Mouse (Mus musculus) limb, embryonic 11.5 days (tissue): ENCODE measurements at regions not wholly inside any gene's neighbourhood (a gene's known extent, or its start where the extent isn't known, plus 50 kb on each side); places are given as distances from the start of the nearest gene placed in this dataset.

Experiments
- ATAC-seq: fragments of 200-750 bp; cut with Nextera tagmentation; 2 replicates; pipeline ENCODE4 v1.8.0; 2017; ENCODE audit warnings: low read depth; ENCODE audit not compliant: insufficient number of reproducible peaks, low FRiP score, low TSS enrichment
- DNase-seq: peaks from one replicate; pipeline ENCODE4 v3.0.0-alpha.2; 2015; ENCODE audit warnings: low spot score
- H3K27ac ChIP-seq: fragments of 300-500 bp; sonication (generic); replicated peaks from 2 replicates; pipeline ENCODE4 v1.5.1; 2014; ENCODE audit warnings: low read depth, mild to moderate bottlenecking, low read length
- H3K27me3 ChIP-seq: fragments of 300-500 bp; sonication (generic); 2 replicates; pipeline ENCODE4 v1.6.1; 2014; ENCODE audit warnings: mild to moderate bottlenecking, low read length, mixed read lengths; ENCODE audit not compliant: control insufficient read depth, insufficient read depth
- H3K36me3 ChIP-seq: fragments of 300-500 bp; sonication (generic); 2 replicates; pipeline ENCODE4 v1.6.1; 2014; ENCODE audit warnings: mild to moderate bottlenecking, low read length, moderate library complexity, mixed read lengths; ENCODE audit not compliant: control insufficient read depth, insufficient read depth
- H3K4me1 ChIP-seq: fragments of 300-500 bp; sonication (generic); 2 replicates; pipeline ENCODE4 v1.6.1; 2014; ENCODE audit warnings: low read length, mixed read lengths; ENCODE audit not compliant: control insufficient read depth, insufficient read depth
- H3K4me2 ChIP-seq: fragments of 300-500 bp; sonication (generic); 2 replicates; pipeline ENCODE4 v1.6.1; 2014; ENCODE audit warnings: low read depth, mild to moderate bottlenecking, moderate library complexity; ENCODE audit not compliant: severe bottlenecking
- H3K4me3 ChIP-seq: fragments of 300-500 bp; sonication (generic); 2 replicates; pipeline ENCODE4 v1.5.1; 2014; ENCODE audit warnings: low read depth, low read length
- H3K9ac ChIP-seq: fragments of 300-500 bp; sonication (generic); 2 replicates; pipeline ENCODE4 v1.6.1; 2014; ENCODE audit warnings: mild to moderate bottlenecking, low read length
- H3K9me3 ChIP-seq: fragments of 300-500 bp; sonication (generic); 2 replicates; pipeline ENCODE4 v1.6.1; 2016; ENCODE audit warnings: low read length; ENCODE audit not compliant: control insufficient read depth
- WGBS: fragments of 180-500 bp; shearing (Covaris S2); extraction: QIAGEN DNeasy Blood & Tissue Kit; methylation state at CpG from one replicate; pipeline ENCODE4 v1.1.7; 2014; 5-methylcytosine and 5-hydroxymethylcytosine counted together

- WGBS: 8% methylated on average over 9 of the region's 9 CpGs
- ATAC-seq: no peak
- no peaks in the 10 kb centered on the region for H3K9me3 ChIP-seq
- peaks cover 25% of the 10 kb centered on the region for H3K4me1 ChIP-seq
- H3K9ac ChIP-seq: peak overlapping the region; percentile 47
- H3K4me3 ChIP-seq: peak overlapping the region; percentile 23
- H3K4me2 ChIP-seq: peak overlapping the region; percentile 57
- H3K27ac ChIP-seq: peak overlapping the region; percentile 65
- no peaks in the 10 kb centered on the region for H3K36me3 ChIP-seq
- H3K27me3 ChIP-seq: no peaks in the 10 kb centered on the region
- no peak for DNase-seq
Observed at GRCm38 (mm10) chr16:29945376-29945890, 118.8 kb upstream of the Hes1 start.

- Histone ChIP-seq H3K4me1 (peaks cover 28% of the 10 kb centered on the region), H3K9ac (peak overlapping the region; percentile 47), H3K4me2 (peak overlapping the region; percentile 57), H3K9me3 (no peaks in the 10 kb centered on the region), H3K27ac (peak overlapping the region; percentile 65), H3K36me3 (no peaks in the 10 kb centered on the region), H3K27me3 (no peaks in the 10 kb centered on the region), H3K4me3 (peak overlapping the region; percentile 23)
- peak; percentile 79 for ATAC-seq
- DNase-seq: peak; percentile 81
- under 1% methylated on average over 39 of the region's 39 CpGs for WGBS
Observed at GRCm38 (mm10) chr16:29945891-29946598, 118.1 kb upstream of the Hes1 start.

GRCm38 (mm10) chr16:29946966-29947365 lies 117.2 kb upstream of the Hes1 start:
- ATAC-seq (no peak), DNase-seq (no peak)
- 85% methylated on average over 5 of the region's 5 CpGs for WGBS
- no peak overlapping the region for H3K4me3 ChIP-seq
- H3K4me1 ChIP-seq: peaks cover 31% of the 10 kb centered on the region
- H3K4me2 ChIP-seq: no peak overlapping the region
- no peak overlapping the region for H3K9ac ChIP-seq
- no peaks in the 10 kb centered on the region for H3K9me3 ChIP-seq
- H3K36me3 ChIP-seq: no peaks in the 10 kb centered on the region
- H3K27me3 ChIP-seq: no peaks in the 10 kb centered on the region
- H3K27ac ChIP-seq: no peak overlapping the region

GRCm38 (mm10) chr16:29947670-29948069 lies 116.5 kb upstream of the Hes1 start:
- no peak overlapping the region for H3K4me3 ChIP-seq
- H3K9me3 ChIP-seq: no peaks in the 10 kb centered on the region
- no peaks in the 10 kb centered on the region for H3K36me3 ChIP-seq
- ATAC-seq (no peak), DNase-seq (no peak)
- H3K4me2 ChIP-seq: no peak overlapping the region
- peaks cover 34% of the 10 kb centered on the region for H3K4me1 ChIP-seq
- WGBS: 84% methylated on average over 5 of the region's 5 CpGs
- H3K27me3 ChIP-seq: no peaks in the 10 kb centered on the region
- no peak overlapping the region for H3K27ac ChIP-seq
- H3K9ac ChIP-seq: no peak overlapping the region

DNA sequence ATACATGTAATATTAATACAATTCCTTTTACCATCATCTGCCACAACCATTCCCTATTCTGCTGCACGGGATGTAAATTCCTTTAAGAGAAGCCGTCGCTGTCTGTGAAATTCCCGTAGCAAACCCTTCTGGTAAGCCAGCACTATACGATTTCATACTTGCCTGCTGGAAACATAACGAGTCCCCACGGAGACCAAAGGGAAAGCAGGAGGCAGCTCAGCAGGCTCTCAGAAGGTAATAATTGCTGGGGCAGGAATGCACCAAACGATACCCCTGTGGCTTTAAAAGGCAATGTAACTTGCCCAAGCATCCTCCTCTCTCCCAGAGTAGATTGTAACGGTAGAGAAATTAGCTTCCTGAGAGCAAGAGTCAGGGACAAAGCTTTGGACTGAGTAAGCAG lies 114.0 kb upstream of the Hes1 start:
- peak overlapping the region; percentile 47; the same call in 1 of the 2 replicates for H3K27ac ChIP-seq
- ATAC-seq (no peak), DNase-seq (peak; percentile 56)
- no peak overlapping the region for H3K4me3 ChIP-seq
- H3K36me3 ChIP-seq: no peaks in the 10 kb centered on the region
- no peaks in the 10 kb centered on the region for H3K27me3 ChIP-seq
- no peak overlapping the region for H3K4me2 ChIP-seq
- H3K9me3 ChIP-seq: no peaks in the 10 kb centered on the region
- peaks cover 30% of the 10 kb centered on the region for H3K4me1 ChIP-seq
- 6% methylated on average over 9 of the region's 9 CpGs for WGBS
- H3K9ac ChIP-seq: no peak overlapping the region

GRCm38 (mm10) chr16:29950791-29951190 lies 113.4 kb upstream of the Hes1 start:
- ATAC-seq (no peak), DNase-seq (no peak)
- Histone ChIP-seq H3K4me1 (peaks cover 25% of the 10 kb centered on the region), H3K4me2 (no peak overlapping the region), H3K27ac (0 out of 2 replicates have a peak overlapping the region, but pooled peaks have one; percentile 47), H3K9ac (no peak overlapping the region), H3K4me3 (no peak overlapping the region), H3K36me3 (no peaks in the 10 kb centered on the region), H3K27me3 (no peaks in the 10 kb centered on the region), H3K9me3 (no peaks in the 10 kb centered on the region)
- WGBS: 82% methylated on average over 4 of the region's 4 CpGs

DNA sequence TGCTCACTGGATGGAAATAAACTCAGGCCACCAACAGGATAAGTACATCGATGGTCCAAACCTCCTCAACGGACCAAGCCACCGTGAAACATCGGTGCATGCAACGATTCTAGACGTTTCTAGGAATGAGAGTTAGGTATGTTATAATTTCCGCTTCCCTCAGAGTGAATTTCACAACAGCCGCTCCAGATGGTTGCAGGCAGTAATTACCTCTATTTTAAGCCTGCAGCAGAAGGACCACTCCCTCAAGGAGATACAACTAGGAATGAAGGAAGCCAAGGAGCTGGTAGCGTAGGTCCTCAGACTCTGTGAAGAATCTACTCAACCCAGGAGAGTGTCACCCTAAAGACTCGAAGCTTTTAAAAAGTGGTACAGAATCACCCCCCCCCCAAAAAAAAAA lies 109.5 kb upstream of the Hes1 start:
- Histone ChIP-seq H3K27me3 (no peaks in the 10 kb centered on the region), H3K4me2 (no peak overlapping the region), H3K4me3 (no peak overlapping the region), H3K9ac (no peak overlapping the region), H3K27ac (no peak overlapping the region), H3K4me1 (peaks cover 18% of the 10 kb centered on the region), H3K36me3 (no peaks in the 10 kb centered on the region), H3K9me3 (no peaks in the 10 kb centered on the region)
- DNase-seq: no peak
- ATAC-seq: no peak
- WGBS: 82% methylated on average over 10 of the region's 10 CpGs

GRCm38 (mm10) chr16:29956904-29957303 lies 107.3 kb upstream of the Hes1 start:
- ATAC-seq: no peak
- 82% methylated on average over 7 of the region's 7 CpGs for WGBS

More at GRCm38 (mm10) chr16:29956904-29957303, 107.3 kb upstream of the Hes1 start:
- no peaks in the 10 kb centered on the region for H3K27me3 ChIP-seq
- no peak overlapping the region for H3K27ac ChIP-seq
- no peaks in the 10 kb centered on the region for H3K36me3 ChIP-seq
- peaks cover 3% of the 10 kb centered on the region for H3K4me1 ChIP-seq
- H3K9me3 ChIP-seq: no peaks in the 10 kb centered on the region
- H3K4me2 ChIP-seq: no peak overlapping the region
- DNase-seq: no peak
- no peak overlapping the region for H3K4me3 ChIP-seq
- H3K9ac ChIP-seq: no peak overlapping the region
